Mouse (Mus musculus): ENCODE results near the gene Slc25a47. TPM values are rescaled to one million over a fixed set of nuclear protein-coding genes. Genes with fewer than 3 reads are reported as not detected.
A peak's percentile ranks its signal among the peaks of the same experiment; 100 is the strongest.

Slc25a47 gene
- polyA plus RNA-seq, 2 experiments: 13.9 to 24.2 TPM

- H3K36me3 ChIP-seq (ENCODE audit: control insufficient read depth, insufficient read depth, low read length): peaks cover 36% of the 10 kb centered on the region
- no peak overlapping the region for H3K4me3 ChIP-seq (replicated peaks; ENCODE audit: low read length)
- no peak for ATAC-seq (ENCODE audit: low FRiP score, low read depth)
These were observed 26.1 kb upstream of the Slc25a47 start for GRCm38 (mm10) chr12:108809771-108810170.

GRCm38 (mm10) chr12:108810309-108810708 is 25.5 kb upstream of the Slc25a47 start:
- Histone ChIP-seq H3K27ac (replicated peaks; ENCODE audit: low read depth, low read length) (no peak overlapping the region), H3K36me3 (ENCODE audit: control insufficient read depth, insufficient read depth, low read length) (peaks cover 42% of the 10 kb centered on the region), H3K4me3 (replicated peaks; ENCODE audit: low read length) (no peak overlapping the region), H3K4me2 (replicated peaks; ENCODE audit: low read depth, low read length, severe bottlenecking) (no peak overlapping the region), H3K9me3 (ENCODE audit: control insufficient read depth, low read length) (no peaks in the 10 kb centered on the region), H3K27me3 (ENCODE audit: control insufficient read depth, insufficient read depth, low read length) (no peaks in the 10 kb centered on the region), H3K4me1 (ENCODE audit: control insufficient read depth, insufficient read depth, low read length) (no peaks in the 10 kb centered on the region), H3K9ac (ENCODE audit: low read depth, low read length, severe bottlenecking) (no peak overlapping the region)
- DNase-seq (ENCODE audit: low spot score): no peak
- no peak for ATAC-seq (ENCODE audit: low FRiP score, low read depth)
- TF ChIP-seq POLR2A (IDR thresholded peaks at IDR 0.05; ENCODE audit: borderline replicate concordance, extremely low read depth, insufficient read depth, insufficient read length): no peak
- WGBS: 90% methylated on average over 7 of the region's 7 CpGs

More at GRCm38 (mm10) chr12:108809771-108810170, 26.1 kb upstream of the Slc25a47 start:
- TF ChIP-seq POLR2A (IDR thresholded peaks at IDR 0.05; ENCODE audit: borderline replicate concordance, extremely low read depth, insufficient read depth, insufficient read length): no peak
- Histone ChIP-seq H3K4me2 (replicated peaks; ENCODE audit: low read depth, low read length, severe bottlenecking) (no peak overlapping the region), H3K9ac (ENCODE audit: low read depth, low read length, severe bottlenecking) (no peak overlapping the region), H3K27me3 (ENCODE audit: control insufficient read depth, insufficient read depth, low read length) (no peaks in the 10 kb centered on the region), H3K27ac (replicated peaks; ENCODE audit: low read depth, low read length) (no peak overlapping the region), H3K4me1 (ENCODE audit: control insufficient read depth, insufficient read depth, low read length) (no peaks in the 10 kb centered on the region), H3K9me3 (ENCODE audit: control insufficient read depth, low read length) (no peaks in the 10 kb centered on the region)
- DNase-seq (ENCODE audit: low spot score): no peak
- 76% methylated on average over 1 of the region's 1 CpGs for WGBS

- no peaks in the 10 kb centered on the region for H3K27me3 ChIP-seq (ENCODE audit: control insufficient read depth, insufficient read depth, low read length)
- H3K4me1 ChIP-seq (ENCODE audit: control insufficient read depth, insufficient read depth, low read length): no peaks in the 10 kb centered on the region
- no peak overlapping the region for H3K4me3 ChIP-seq (replicated peaks; ENCODE audit: low read length)
- no peaks in the 10 kb centered on the region for H3K9me3 ChIP-seq (ENCODE audit: control insufficient read depth, low read length)
- no peak overlapping the region for H3K27ac ChIP-seq (replicated peaks; ENCODE audit: low read depth, low read length)
- DNase-seq (ENCODE audit: low spot score) (peak; percentile 29), ATAC-seq (ENCODE audit: low FRiP score, low read depth) (no peak)
- WGBS: 44% methylated on average over 2 of the region's 2 CpGs
- no peak overlapping the region for H3K4me2 ChIP-seq (replicated peaks; ENCODE audit: low read depth, low read length, severe bottlenecking)
- no peak overlapping the region for H3K9ac ChIP-seq (ENCODE audit: low read depth, low read length, severe bottlenecking)
- no peak for TF ChIP-seq POLR2A (IDR thresholded peaks at IDR 0.05; ENCODE audit: borderline replicate concordance, extremely low read depth, insufficient read depth, insufficient read length)
- H3K36me3 ChIP-seq (ENCODE audit: control insufficient read depth, insufficient read depth, low read length): peaks cover 44% of the 10 kb centered on the region
These were observed 24.7 kb upstream of the Slc25a47 start for GRCm38 (mm10) chr12:108811133-108811532.

GRCm38 (mm10) chr12:108812463-108812862 is 23.4 kb upstream of the Slc25a47 start:
- 80% methylated on average over 6 of the region's 6 CpGs for WGBS
- Histone ChIP-seq H3K36me3 (ENCODE audit: control insufficient read depth, insufficient read depth, low read length) (peaks cover 49% of the 10 kb centered on the region), H3K4me2 (replicated peaks; ENCODE audit: low read depth, low read length, severe bottlenecking) (no peak overlapping the region), H3K27me3 (ENCODE audit: control insufficient read depth, insufficient read depth, low read length) (no peaks in the 10 kb centered on the region), H3K9me3 (ENCODE audit: control insufficient read depth, low read length) (no peaks in the 10 kb centered on the region), H3K27ac (replicated peaks; ENCODE audit: low read depth, low read length) (no peak overlapping the region), H3K9ac (ENCODE audit: low read depth, low read length, severe bottlenecking) (no peak overlapping the region), H3K4me1 (ENCODE audit: control insufficient read depth, insufficient read depth, low read length) (no peaks in the 10 kb centered on the region), H3K4me3 (replicated peaks; ENCODE audit: low read length) (no peak overlapping the region)
- no peak for TF ChIP-seq POLR2A (IDR thresholded peaks at IDR 0.05; ENCODE audit: borderline replicate concordance, extremely low read depth, insufficient read depth, insufficient read length)
- ATAC-seq (ENCODE audit: low FRiP score, low read depth): no peak
- no peak for DNase-seq (ENCODE audit: low spot score)

GRCm38 (mm10) chr12:108814470-108814869 is 21.4 kb upstream of the Slc25a47 start:
- no peak overlapping the region for H3K27ac ChIP-seq (replicated peaks; ENCODE audit: low read depth, low read length)
- no peak for ATAC-seq (ENCODE audit: low FRiP score, low read depth)
- H3K4me1 ChIP-seq (ENCODE audit: control insufficient read depth, insufficient read depth, low read length): no peaks in the 10 kb centered on the region
- no peak overlapping the region for H3K9ac ChIP-seq (ENCODE audit: low read depth, low read length, severe bottlenecking)
- H3K4me3 ChIP-seq (replicated peaks; ENCODE audit: low read length): no peak overlapping the region
- no peak for TF ChIP-seq POLR2A (IDR thresholded peaks at IDR 0.05; ENCODE audit: borderline replicate concordance, extremely low read depth, insufficient read depth, insufficient read length)
- 94% methylated on average over 6 of the region's 6 CpGs for WGBS
- H3K27me3 ChIP-seq (ENCODE audit: control insufficient read depth, insufficient read depth, low read length): no peaks in the 10 kb centered on the region
- H3K4me2 ChIP-seq (replicated peaks; ENCODE audit: low read depth, low read length, severe bottlenecking): no peak overlapping the region
- DNase-seq (ENCODE audit: low spot score): no peak
- H3K36me3 ChIP-seq (ENCODE audit: control insufficient read depth, insufficient read depth, low read length): peaks cover 56% of the 10 kb centered on the region
- H3K9me3 ChIP-seq (ENCODE audit: control insufficient read depth, low read length): no peaks in the 10 kb centered on the region

GRCm38 (mm10) chr12:108816569-108816968 is 19.3 kb upstream of the Slc25a47 start:
- no peak for DNase-seq (ENCODE audit: low spot score)
- ATAC-seq (ENCODE audit: low FRiP score, low read depth): no peak
- Histone ChIP-seq H3K27ac (replicated peaks; ENCODE audit: low read depth, low read length) (no peak overlapping the region), H3K4me3 (replicated peaks; ENCODE audit: low read length) (no peak overlapping the region), H3K4me1 (ENCODE audit: control insufficient read depth, insufficient read depth, low read length) (no peaks in the 10 kb centered on the region), H3K9me3 (ENCODE audit: control insufficient read depth, low read length) (no peaks in the 10 kb centered on the region), H3K36me3 (ENCODE audit: control insufficient read depth, insufficient read depth, low read length) (peaks cover 54% of the 10 kb centered on the region), H3K27me3 (ENCODE audit: control insufficient read depth, insufficient read depth, low read length) (no peaks in the 10 kb centered on the region), H3K4me2 (replicated peaks; ENCODE audit: low read depth, low read length, severe bottlenecking) (no peak overlapping the region), H3K9ac (ENCODE audit: low read depth, low read length, severe bottlenecking) (no peak overlapping the region)
- 85% methylated on average over 11 of the region's 11 CpGs for WGBS
- no peak for TF ChIP-seq POLR2A (IDR thresholded peaks at IDR 0.05; ENCODE audit: borderline replicate concordance, extremely low read depth, insufficient read depth, insufficient read length)
